Mouse (Mus musculus) layer of hippocampus, postnatal 14 days (tissue): Measurements from ENCODE around the gene Ubr1. TPM values are rescaled to one million over a fixed set of nuclear protein-coding genes. Genes with fewer than 3 reads are reported as not detected.
"Not testable (repeated sequence)": the region's sequence is repeated elsewhere in the genome, so short reads cannot be mapped to it uniquely, and the experiment has no call there.

Experiments
- DNase-seq, 2 experiments: peaks; one replicate each; pipeline ENCODE4 v3.0.0; 2021 to 2022; ENCODE audit warnings: low spot score in 2 of 2, mixed read lengths in 1 of 2
- total RNA-seq, 2 experiments: library from RNA; stranded (reverse); gene quantifications; 2 replicates each; pipeline ENCODE4 v1.2.3; 2021

Ubr1 gene
- total RNA-seq, 2 experiments from 2014 or later = 40.4 to 42.5 TPM

DNA sequence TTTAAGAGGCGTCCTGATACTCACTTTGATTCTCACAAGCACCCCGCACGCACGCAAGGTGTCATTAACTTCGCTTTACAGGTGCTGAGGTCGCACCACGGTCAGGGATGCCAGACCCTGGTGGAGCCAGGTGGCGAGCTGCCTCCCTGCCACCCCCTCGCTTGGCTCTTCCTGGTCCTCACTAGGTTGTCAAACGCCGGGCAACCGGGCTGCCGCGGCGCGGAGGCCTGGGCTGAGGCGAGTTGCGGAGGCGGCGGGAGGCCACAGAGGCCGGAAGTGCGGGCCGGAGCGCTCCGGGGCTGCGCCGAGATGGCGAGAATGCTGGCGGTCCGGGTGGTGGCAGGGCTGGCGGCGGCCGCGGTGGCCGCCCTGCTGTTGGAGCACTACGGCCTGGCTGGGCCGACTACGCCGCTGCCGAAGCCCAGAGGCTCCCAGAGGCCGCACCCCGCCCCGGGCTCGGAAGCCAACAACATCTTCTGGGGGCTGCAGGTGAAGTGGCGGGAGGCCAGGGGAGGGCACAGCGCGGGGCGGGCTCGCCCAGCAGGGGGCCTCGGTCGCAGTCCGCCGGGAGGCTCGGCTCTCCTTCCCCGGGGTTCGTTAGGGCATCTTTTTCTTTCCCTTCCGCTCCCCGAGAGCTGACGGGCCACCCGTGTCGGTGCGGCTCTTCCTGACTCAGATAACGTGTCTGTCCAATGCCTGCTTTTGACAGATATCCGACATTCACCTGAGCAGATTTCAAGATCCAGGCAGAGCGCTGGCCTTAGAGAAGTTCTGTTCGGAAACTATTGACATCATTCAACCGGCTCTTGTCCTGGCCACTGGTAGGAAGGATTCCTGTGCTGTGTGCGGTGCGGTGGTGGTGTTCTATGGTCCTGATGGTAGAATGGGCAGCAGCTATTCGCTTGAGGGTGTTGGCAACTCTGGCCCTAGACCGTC lies 6.7 kb upstream of the Ubr1 start, which contains the start of gene Tmem62:
Gene Tmem62, plus strand, starts transcription at position 28 of the 936 bp plus-strand sequence.
- DNase-seq = peak; percentile 36 to 63

GRCm38 (mm10) chr2:120976308-120976707 lies 5.8 kb upstream of the Ubr1 start:
- DNase-seq = peak in 1 of 2 experiments; percentile 19

DNA sequence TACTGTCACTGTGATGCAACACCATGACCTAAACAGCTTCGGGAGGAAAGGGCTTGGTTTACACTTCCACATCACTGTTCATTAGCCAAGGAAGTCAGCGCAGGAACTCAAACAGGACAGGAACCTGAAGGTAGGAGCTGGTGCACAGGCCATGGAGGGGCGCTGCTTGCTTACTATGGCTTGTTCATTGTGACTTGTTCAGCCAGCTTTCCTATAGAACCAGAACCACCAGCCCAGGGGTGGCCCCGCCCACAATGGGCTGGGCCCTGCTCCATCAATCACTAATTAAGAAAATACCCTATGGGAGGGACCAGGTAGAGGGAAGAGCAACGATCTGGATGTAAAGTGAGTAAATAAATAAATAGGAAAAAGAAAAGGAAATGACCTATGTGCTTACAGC lies 2.4 kb upstream of the Ubr1 start:
- DNase-seq = no peak

DNA sequence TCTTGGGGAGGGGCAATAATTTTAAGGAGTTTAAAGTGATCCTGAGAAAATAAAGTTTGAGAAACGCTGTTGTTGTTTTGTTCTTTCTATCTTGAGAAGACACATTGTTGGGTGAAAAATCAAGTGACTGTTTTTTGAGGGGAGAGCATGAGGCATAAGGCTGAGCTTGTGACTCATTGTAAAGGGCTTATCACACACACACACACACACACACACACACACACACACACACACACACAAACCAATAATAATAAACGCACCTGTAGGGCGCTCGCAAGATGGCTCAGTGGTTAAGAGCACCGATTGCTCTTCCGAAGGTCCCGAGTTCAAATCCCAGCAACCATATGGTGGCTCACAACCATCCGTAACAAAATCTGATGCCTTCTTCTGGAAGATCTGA lies 1.7 kb upstream of the Ubr1 start:
- DNase-seq = not testable (repeated sequence)

DNA sequence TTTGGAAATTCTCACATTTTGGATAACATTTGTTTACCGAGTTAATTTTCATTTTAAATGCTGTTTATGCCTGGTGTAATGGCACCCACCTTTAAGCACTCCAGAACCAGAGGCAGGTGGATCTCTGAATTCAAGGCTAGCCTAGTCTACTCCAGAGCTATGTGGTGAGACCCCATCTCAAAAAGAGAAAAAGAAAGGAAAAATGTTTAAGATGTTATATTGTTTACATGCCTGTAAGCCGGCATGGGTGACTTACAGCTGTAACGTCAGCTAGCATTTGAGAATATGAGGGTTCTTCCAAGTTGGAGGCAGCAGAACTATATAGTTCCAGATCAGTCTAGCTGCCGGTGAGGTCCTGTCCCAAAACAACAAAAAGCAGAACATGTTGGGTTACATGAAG lies 1.3 kb upstream of the Ubr1 start:
- DNase-seq = no peak

DNA sequence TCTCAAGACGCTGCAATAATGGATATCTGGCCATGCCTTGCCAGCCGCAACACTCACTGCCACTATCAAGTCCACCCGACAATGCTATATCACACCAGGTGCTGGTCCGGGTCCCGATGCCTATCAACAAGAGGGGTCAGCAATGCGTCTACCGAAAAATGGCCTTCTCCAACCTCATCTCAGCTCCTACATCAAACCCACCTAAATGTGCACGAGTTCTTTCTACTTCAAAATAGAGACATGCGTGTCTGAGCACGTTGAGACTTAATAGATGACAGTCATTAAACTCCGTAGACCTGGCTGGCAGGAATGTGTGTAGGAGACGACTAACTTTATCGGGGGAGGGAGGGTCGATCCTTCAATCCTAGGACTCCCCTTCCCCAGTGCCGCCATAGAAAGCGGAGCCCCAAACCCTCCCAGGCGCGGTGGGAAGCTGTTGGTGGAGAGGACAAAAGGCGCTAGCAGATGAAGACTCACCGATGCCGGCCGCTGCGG lies 423 bp downstream of the Ubr1 start:
- no peak for DNase-seq

GRCm38 (mm10) chr2:120965486-120965885 lies 5.0 kb downstream of the Ubr1 start:
- no peak for DNase-seq

- DNase-seq = no peak
Measured at GRCm38 (mm10) chr2:120963110-120963509, 7.4 kb downstream of the Ubr1 start.

GRCm38 (mm10) chr2:120960261-120960660 lies 10.3 kb downstream of the Ubr1 start:
- no peak for DNase-seq

DNA sequence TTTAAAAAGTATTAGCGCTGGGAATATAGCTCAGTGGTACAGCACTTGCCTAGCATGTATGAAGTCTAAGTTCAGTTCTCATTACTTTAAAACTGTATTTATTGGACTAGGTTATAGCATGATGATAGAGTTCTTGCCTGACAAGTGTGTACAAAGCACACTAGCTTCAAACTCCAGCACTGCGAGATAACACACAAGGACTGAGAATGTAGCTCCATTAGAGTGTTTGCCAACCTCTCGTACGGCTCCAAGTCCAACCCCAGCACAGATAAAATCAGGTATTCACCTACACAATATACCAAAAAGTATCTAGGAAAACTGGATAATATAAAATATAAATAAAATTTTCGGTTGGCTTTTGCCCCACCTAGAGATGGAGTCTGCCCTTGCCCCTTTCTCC lies 10.7 kb downstream of the Ubr1 start:
- DNase-seq = no peak

DNA sequence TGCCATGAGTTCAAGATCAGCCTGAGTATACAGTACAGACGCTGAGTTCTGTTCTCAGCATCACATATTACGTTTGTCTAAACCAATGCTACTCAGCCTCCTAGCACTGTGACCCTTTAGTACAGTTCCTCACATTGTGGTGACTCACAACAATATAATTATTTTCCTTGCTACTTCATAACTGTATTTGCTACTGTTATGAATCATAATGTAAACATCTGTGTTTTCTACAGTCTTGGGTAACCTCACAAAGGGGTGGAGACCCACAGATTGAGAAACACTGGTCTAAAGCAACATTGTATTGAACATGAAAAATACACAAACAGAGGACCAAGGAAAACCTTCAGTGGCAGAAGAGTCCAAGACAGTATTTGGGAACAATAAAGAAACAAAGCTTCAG lies 11.2 kb downstream of the Ubr1 start:
- DNase-seq = no peak

DNA sequence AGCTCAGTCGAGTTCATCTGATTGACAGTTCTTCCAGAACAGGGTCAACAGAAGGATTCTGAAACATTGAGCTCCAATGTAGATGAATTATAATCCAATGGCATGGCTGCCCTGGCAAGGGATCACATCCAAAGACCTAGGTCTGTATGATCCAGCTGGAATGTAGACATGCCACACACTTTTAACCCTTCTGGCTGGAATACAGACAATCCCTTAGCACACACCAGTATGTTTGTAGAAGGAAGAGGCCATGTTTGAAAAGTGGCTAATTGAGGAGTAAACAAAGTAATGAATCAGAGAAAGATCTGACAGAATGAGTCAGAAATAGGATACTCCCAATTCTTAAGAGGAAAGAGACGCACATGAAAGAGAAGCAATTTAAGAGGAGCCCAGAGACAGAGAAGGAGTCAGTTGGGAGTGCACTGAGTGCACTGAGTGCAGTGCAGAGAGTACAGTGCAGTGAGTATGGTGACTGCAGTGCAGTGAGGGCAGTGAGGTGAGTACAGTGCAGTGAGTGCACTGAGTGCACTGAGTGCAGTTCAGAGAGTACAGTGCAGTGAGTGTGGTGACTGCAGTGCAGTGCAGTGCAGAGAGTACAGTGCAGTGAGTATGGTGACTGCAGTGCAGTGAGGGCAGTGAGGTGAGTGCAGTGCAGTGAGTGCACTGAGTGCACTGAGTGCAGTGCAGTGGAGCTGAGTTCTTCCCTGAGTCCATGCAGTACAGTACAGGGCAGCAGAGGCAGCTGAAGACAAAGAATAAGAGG lies 18.2 kb downstream of the Ubr1 start:
- DNase-seq = no peak

DNA sequence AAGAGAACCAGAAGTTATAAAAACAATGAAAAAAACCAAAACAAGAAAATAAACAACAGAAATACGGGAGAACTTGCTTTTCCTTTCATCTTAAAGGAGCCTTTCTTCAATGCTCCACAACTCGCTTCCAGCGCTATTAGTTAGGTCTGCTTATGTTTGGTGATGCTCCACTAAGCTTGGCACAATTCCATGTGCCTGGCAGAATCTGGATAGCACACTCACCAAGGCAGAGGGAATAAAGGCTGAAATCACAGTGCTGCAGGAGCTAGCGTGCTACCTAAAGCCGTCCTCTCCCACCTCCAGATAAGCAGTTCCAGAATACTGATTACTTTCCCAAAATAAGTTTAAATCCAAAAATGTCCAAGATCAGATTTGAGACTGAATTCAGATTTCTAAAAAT lies 19.3 kb downstream of the Ubr1 start:
- DNase-seq = peak in 1 of 2 experiments; percentile 26

GRCm38 (mm10) chr2:120933038-120933437 lies 37.5 kb downstream of the Ubr1 start:
- no peak for DNase-seq

GRCm38 (mm10) chr2:120909556-120909955 lies 61.0 kb downstream of the Ubr1 start:
- DNase-seq = no peak

DNA sequence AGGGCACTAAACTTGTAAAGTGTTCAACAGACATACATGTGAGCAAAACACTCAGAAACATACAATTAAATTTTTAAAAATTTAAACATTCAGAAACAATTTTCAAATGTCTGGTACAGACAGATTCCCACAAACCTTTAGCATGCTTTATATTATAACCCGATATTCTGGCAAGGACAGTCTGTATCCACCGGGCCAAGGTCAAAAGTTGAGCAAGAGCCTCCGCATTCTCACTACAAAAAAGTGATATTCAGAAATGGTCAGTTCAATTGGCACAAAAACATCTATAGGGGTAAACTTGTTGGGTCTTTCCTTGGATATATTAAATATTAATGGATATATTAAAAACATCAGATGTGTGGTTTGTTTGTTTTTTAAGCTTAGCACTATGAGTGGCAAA lies 74.2 kb downstream of the Ubr1 start:
- no peak for DNase-seq

DNA sequence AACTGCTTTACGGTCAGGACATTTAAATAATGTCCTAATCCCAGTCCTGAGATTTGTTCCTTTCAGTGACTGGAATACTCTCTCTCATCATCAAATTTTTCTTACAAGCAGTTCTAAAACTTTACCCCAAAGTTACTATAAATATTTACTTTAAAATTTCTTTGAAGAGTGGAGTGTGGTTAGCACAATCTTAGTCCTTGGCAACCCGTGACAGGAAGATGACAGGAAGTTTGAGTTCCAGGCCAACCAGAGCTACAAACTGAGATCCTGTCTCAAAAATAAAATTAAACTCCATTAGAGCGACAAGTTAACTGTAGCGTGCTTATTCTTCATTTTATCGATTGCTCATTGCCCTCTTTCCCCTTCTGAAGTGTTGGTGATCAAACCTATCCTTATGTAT lies 82.9 kb downstream of the Ubr1 start:
- no peak for DNase-seq

DNA sequence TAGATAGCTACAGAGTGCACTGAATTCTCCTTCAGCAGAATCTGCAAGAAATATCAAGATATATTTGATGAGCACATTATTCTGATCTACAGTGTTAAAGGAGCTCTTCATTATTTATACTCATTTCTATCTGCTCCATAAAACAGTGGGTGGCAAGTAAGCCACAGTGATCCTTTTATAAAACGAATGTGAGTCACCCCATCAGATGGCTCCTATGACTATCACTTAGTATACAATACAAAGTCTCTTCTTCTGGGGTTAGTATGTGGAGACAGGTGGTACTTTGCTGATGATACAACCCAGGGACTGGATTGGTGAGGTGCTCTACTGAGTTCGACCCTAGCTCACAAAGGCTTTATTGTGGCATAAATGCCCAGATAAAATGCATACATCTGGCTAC lies 97.3 kb downstream of the Ubr1 start:
- no peak for DNase-seq

GRCm38 (mm10) chr2:120871447-120872336 lies 98.8 kb downstream of the Ubr1 start:
- DNase-seq = no peak

DNA sequence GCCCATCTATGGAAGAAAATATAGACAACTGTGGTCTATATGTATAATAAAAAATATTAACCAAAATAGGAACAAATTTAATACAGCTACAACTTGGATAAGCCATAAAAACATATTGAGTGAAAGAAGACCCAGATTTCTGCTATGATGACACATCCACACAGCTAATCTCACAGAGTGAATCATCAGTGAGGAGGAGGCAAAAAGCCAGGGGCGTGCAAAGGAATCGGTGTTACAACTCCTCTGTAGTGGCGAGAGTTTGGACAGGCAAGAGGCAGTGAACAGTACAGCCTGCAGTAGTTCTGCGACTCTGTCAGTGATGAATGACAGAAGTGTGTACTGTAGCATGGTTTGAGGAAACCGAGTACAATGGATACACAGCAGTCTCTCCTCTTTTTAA lies 103.2 kb downstream of the Ubr1 start:
- peak in 1 of 2 experiments; percentile 14 for DNase-seq

- peak; percentile 11 to 27 for DNase-seq
Measured at GRCm38 (mm10) chr2:120866561-120866960, 104.0 kb downstream of the Ubr1 start.
